Mouse (Mus musculus): Measurements from ENCODE around the gene Plcb1. TPM values are rescaled to one million over a fixed set of nuclear protein-coding genes. Genes with fewer than 3 reads are reported as not detected.

Gene Plcb1
- polyA plus RNA-seq, 1 experiment from 2014 or later, result 11.7 TPM

GRCm38 (mm10) chr2:135019588-135019987 is 233.7 kb downstream of the Plcb1 start:
- Histone ChIP-seq H3K27ac (ENCODE audit: low read depth, low read length) (no peak overlapping the region), H3K27me3 (ENCODE audit: control insufficient read depth, insufficient read depth, low read length) (no peaks in the 10 kb centered on the region), H3K9ac (ENCODE audit: low read length) (no peak overlapping the region), H3K9me3 (ENCODE audit: control insufficient read depth, low read length) (no peaks in the 10 kb centered on the region), H3K4me1 (ENCODE audit: control insufficient read depth, insufficient read depth, low read length) (no peaks in the 10 kb centered on the region), H3K4me3 (ENCODE audit: low read depth, low read length) (no peak overlapping the region), H3K4me2 (ENCODE audit: low read depth) (no peak overlapping the region), H3K36me3 (ENCODE audit: control insufficient read depth, insufficient read depth, low read length) (no peaks in the 10 kb centered on the region)
- DNase-seq (ENCODE audit: low spot score) (no peak), ATAC-seq (ENCODE audit: insufficient read depth, low FRiP score, low TSS enrichment) (no peak)
- 100% methylated on average over 1 of the region's 1 CpGs for WGBS

GRCm38 (mm10) chr2:135029288-135029687 is 243.4 kb downstream of the Plcb1 start:
- ATAC-seq (ENCODE audit: insufficient read depth, low FRiP score, low TSS enrichment) (no peak), DNase-seq (ENCODE audit: low spot score) (no peak)
- Histone ChIP-seq H3K9me3 (ENCODE audit: control insufficient read depth, low read length) (no peaks in the 10 kb centered on the region), H3K4me2 (ENCODE audit: low read depth) (no peak overlapping the region), H3K27ac (ENCODE audit: low read depth, low read length) (no peak overlapping the region), H3K36me3 (ENCODE audit: control insufficient read depth, insufficient read depth, low read length) (no peaks in the 10 kb centered on the region), H3K27me3 (ENCODE audit: control insufficient read depth, insufficient read depth, low read length) (no peaks in the 10 kb centered on the region), H3K4me3 (ENCODE audit: low read depth, low read length) (no peak overlapping the region), H3K4me1 (ENCODE audit: control insufficient read depth, insufficient read depth, low read length) (no peaks in the 10 kb centered on the region), H3K9ac (ENCODE audit: low read length) (no peak overlapping the region)
- WGBS, result 45% methylated on average over 5 of the region's 5 CpGs

DNA sequence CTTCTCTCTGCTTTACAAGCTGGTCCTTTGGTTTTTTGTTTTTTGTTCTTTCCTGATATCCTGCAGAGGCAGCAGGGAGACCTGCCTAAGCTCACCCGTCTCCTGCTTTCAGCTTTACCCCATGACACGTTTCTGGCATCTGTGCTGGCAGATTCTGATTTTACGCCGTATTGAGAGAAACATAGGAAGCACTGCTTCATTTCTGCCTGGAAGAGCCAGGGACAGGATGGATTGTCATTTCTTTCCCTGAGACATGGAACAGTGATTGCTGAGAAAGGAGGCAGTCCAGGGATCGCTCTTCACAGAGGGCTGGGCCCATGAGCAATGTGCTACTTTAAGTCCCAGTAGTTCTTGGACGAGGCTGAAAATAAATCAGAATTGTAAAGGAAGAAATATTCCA is 243.8 kb downstream of the Plcb1 start:
- WGBS, result 49% methylated on average over 6 of the region's 6 CpGs
- Histone ChIP-seq H3K9ac (ENCODE audit: low read length) (no peak overlapping the region), H3K4me2 (ENCODE audit: low read depth) (no peak overlapping the region)

DNA sequence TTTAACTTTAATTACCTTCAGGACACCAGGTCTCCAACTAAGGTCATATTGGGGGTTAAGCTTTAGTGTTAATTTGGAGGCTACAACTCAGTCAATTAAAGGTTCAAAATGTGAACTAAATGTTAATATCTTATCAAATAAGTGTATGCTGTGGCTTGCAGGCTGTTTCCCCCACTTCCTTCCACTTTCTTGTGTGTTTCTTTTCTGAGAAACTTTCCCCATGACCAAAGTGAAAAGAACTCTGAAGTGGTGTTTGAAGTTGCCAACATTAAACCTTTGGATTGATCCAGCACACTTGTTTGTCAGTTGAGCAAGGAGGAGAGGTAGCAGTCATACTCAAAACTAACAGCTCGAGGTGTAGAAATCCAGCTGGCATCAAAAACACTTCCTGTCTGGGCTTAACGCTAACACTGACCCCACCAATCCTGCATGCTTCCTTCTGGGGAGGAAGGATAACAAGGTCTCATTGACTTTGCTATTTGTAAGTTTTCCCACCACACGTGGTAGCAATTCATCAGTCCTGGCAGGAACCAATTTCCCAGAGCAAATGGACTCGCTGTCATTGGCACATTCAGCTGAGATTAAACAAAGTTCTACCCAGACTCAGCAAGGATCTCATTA is 249.9 kb downstream of the Plcb1 start:
- no peaks in the 10 kb centered on the region for H3K36me3 ChIP-seq (ENCODE audit: control insufficient read depth, insufficient read depth, low read length)
- no peak overlapping the region for H3K27ac ChIP-seq (ENCODE audit: low read depth, low read length)
- DNase-seq (ENCODE audit: low spot score) (peak; percentile 12), ATAC-seq (ENCODE audit: insufficient read depth, low FRiP score, low TSS enrichment) (no peak)
- no peaks in the 10 kb centered on the region for H3K27me3 ChIP-seq (ENCODE audit: control insufficient read depth, insufficient read depth, low read length)
- H3K4me3 ChIP-seq (ENCODE audit: low read depth, low read length), result no peak overlapping the region
- no peak overlapping the region for H3K4me2 ChIP-seq (ENCODE audit: low read depth)
- WGBS, result 41% methylated on average over 4 of the region's 4 CpGs
- no peak overlapping the region for H3K9ac ChIP-seq (ENCODE audit: low read length)
- no peaks in the 10 kb centered on the region for H3K4me1 ChIP-seq (ENCODE audit: control insufficient read depth, insufficient read depth, low read length)
- no peaks in the 10 kb centered on the region for H3K9me3 ChIP-seq (ENCODE audit: control insufficient read depth, low read length)

More for the DNA sequence above, 243.8 kb downstream of the Plcb1 start:
- H3K4me1 ChIP-seq (ENCODE audit: control insufficient read depth, insufficient read depth, low read length), result no peaks in the 10 kb centered on the region
- DNase-seq (ENCODE audit: low spot score) (no peak), ATAC-seq (ENCODE audit: insufficient read depth, low FRiP score, low TSS enrichment) (no peak)
- no peak overlapping the region for H3K4me3 ChIP-seq (ENCODE audit: low read depth, low read length)
- no peaks in the 10 kb centered on the region for H3K27me3 ChIP-seq (ENCODE audit: control insufficient read depth, insufficient read depth, low read length)
- no peaks in the 10 kb centered on the region for H3K36me3 ChIP-seq (ENCODE audit: control insufficient read depth, insufficient read depth, low read length)
- no peaks in the 10 kb centered on the region for H3K9me3 ChIP-seq (ENCODE audit: control insufficient read depth, low read length)
- no peak overlapping the region for H3K27ac ChIP-seq (ENCODE audit: low read depth, low read length)

- H3K27me3 ChIP-seq (ENCODE audit: control insufficient read depth, insufficient read depth, low read length), result no peaks in the 10 kb centered on the region
- no peaks in the 10 kb centered on the region for H3K4me1 ChIP-seq (ENCODE audit: control insufficient read depth, insufficient read depth, low read length)
- H3K36me3 ChIP-seq (ENCODE audit: control insufficient read depth, insufficient read depth, low read length), result no peaks in the 10 kb centered on the region
- ATAC-seq (ENCODE audit: insufficient read depth, low FRiP score, low TSS enrichment), result no peak
- H3K27ac ChIP-seq (ENCODE audit: low read depth, low read length), result no peak overlapping the region
- H3K4me2 ChIP-seq (ENCODE audit: low read depth), result no peak overlapping the region
- no peak overlapping the region for H3K9ac ChIP-seq (ENCODE audit: low read length)
- H3K9me3 ChIP-seq (ENCODE audit: control insufficient read depth, low read length), result no peaks in the 10 kb centered on the region
- no peak overlapping the region for H3K4me3 ChIP-seq (ENCODE audit: low read depth, low read length)
- 85% methylated on average over 2 of the region's 2 CpGs for WGBS
- DNase-seq (ENCODE audit: low spot score), result no peak
Observed at GRCm38 (mm10) chr2:135048791-135049190, 262.9 kb downstream of the Plcb1 start.

GRCm38 (mm10) chr2:135049283-135049682 is 263.4 kb downstream of the Plcb1 start:
- Histone ChIP-seq H3K9me3 (ENCODE audit: control insufficient read depth, low read length) (no peaks in the 10 kb centered on the region), H3K9ac (ENCODE audit: low read length) (no peak overlapping the region), H3K4me2 (ENCODE audit: low read depth) (no peak overlapping the region), H3K27me3 (ENCODE audit: control insufficient read depth, insufficient read depth, low read length) (no peaks in the 10 kb centered on the region), H3K27ac (ENCODE audit: low read depth, low read length) (no peak overlapping the region), H3K4me3 (ENCODE audit: low read depth, low read length) (no peak overlapping the region), H3K36me3 (ENCODE audit: control insufficient read depth, insufficient read depth, low read length) (no peaks in the 10 kb centered on the region), H3K4me1 (ENCODE audit: control insufficient read depth, insufficient read depth, low read length) (no peaks in the 10 kb centered on the region)
- WGBS, result 84% methylated on average over 6 of the region's 6 CpGs
- DNase-seq (ENCODE audit: low spot score) (no peak), ATAC-seq (ENCODE audit: insufficient read depth, low FRiP score, low TSS enrichment) (no peak)

DNA sequence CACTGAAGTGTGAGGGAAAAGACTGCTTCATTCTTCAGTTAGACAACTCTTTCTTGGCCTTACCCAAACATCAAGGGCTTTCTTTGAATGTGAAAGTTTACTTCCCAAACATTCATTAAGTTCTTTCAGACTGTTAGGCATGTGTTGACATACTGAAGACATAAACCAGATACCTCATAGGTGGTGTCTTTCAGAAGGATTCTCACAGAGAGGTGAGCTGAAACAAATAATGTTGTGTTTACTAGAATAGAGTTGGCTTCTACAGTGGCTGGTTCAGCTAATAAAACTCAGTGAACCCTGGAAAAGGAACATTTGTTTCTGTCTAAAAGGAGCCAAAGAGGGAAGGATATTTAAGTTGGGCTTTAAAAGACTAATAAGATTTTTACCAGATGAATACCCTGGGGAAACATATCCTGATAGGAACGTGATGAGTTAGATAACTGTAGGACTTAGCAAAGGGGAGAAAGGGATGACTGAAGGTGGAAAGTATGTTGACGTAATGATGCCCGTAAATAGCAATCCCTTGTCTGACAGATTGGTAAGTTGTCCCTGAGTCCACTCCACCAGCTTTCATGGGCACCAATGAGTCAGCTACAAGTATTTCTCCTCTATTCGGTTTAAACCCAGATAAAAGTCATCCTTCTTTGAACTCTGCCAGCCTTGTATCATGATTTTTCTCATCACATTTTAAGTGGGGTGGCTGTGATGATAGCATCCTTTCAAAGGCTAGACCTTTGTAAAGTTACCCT is 265.8 kb downstream of the Plcb1 start:
- ATAC-seq (ENCODE audit: insufficient read depth, low FRiP score, low TSS enrichment), result no peak
- Histone ChIP-seq H3K27me3 (ENCODE audit: control insufficient read depth, insufficient read depth, low read length) (no peaks in the 10 kb centered on the region), H3K27ac (ENCODE audit: low read depth, low read length) (no peak overlapping the region), H3K9ac (ENCODE audit: low read length) (no peak overlapping the region), H3K4me3 (ENCODE audit: low read depth, low read length) (no peak overlapping the region), H3K36me3 (ENCODE audit: control insufficient read depth, insufficient read depth, low read length) (no peaks in the 10 kb centered on the region), H3K9me3 (ENCODE audit: control insufficient read depth, low read length) (no peaks in the 10 kb centered on the region), H3K4me2 (ENCODE audit: low read depth) (no peak overlapping the region), H3K4me1 (ENCODE audit: control insufficient read depth, insufficient read depth, low read length) (no peaks in the 10 kb centered on the region)
- no peak for DNase-seq (ENCODE audit: low spot score)
- WGBS, result 82% methylated on average over 4 of the region's 4 CpGs

DNA sequence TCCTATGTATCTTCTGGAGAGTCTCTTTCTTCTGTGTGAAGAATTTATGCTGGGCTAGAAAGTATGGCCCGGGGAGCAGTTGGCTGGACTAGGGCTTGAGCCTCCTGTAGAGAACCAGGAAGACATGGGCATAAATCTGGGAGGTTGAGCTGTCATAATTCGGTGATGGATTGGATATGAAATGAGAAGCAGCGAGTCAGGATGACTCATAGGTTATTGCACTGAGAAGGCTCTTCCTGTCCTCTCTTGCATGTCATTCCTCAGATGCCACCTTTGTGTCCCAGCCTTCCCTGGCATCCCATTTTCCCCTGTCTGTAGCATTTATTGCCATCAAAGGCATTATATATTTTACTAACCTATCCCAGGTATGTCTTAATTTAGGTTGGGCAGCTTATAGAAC is 267.5 kb downstream of the Plcb1 start:
- 80% methylated on average over 3 of the region's 3 CpGs for WGBS
- H3K9me3 ChIP-seq (ENCODE audit: control insufficient read depth, low read length), result no peaks in the 10 kb centered on the region
- no peaks in the 10 kb centered on the region for H3K27me3 ChIP-seq (ENCODE audit: control insufficient read depth, insufficient read depth, low read length)
- no peaks in the 10 kb centered on the region for H3K4me1 ChIP-seq (ENCODE audit: control insufficient read depth, insufficient read depth, low read length)
- H3K27ac ChIP-seq (ENCODE audit: low read depth, low read length), result no peak overlapping the region
- H3K9ac ChIP-seq (ENCODE audit: low read length), result no peak overlapping the region
- DNase-seq (ENCODE audit: low spot score) (no peak), ATAC-seq (ENCODE audit: insufficient read depth, low FRiP score, low TSS enrichment) (no peak)
- no peak overlapping the region for H3K4me2 ChIP-seq (ENCODE audit: low read depth)
- H3K4me3 ChIP-seq (ENCODE audit: low read depth, low read length), result no peak overlapping the region
- H3K36me3 ChIP-seq (ENCODE audit: control insufficient read depth, insufficient read depth, low read length), result no peaks in the 10 kb centered on the region

- H3K9ac ChIP-seq (ENCODE audit: low read length), result no peak overlapping the region
- no peak for ATAC-seq (ENCODE audit: insufficient read depth, low FRiP score, low TSS enrichment)
- no peak overlapping the region for H3K27ac ChIP-seq (ENCODE audit: low read depth, low read length)
- H3K4me2 ChIP-seq (ENCODE audit: low read depth), result no peak overlapping the region
- no peaks in the 10 kb centered on the region for H3K27me3 ChIP-seq (ENCODE audit: control insufficient read depth, insufficient read depth, low read length)
- no peaks in the 10 kb centered on the region for H3K4me1 ChIP-seq (ENCODE audit: control insufficient read depth, insufficient read depth, low read length)
- no peaks in the 10 kb centered on the region for H3K36me3 ChIP-seq (ENCODE audit: control insufficient read depth, insufficient read depth, low read length)
- no peak for DNase-seq (ENCODE audit: low spot score)
- no peak overlapping the region for H3K4me3 ChIP-seq (ENCODE audit: low read depth, low read length)
- no peaks in the 10 kb centered on the region for H3K9me3 ChIP-seq (ENCODE audit: control insufficient read depth, low read length)
Observed at GRCm38 (mm10) chr2:135067419-135067818, 281.6 kb downstream of the Plcb1 start.
